Mouse (Mus musculus) kidney, adult 2 months (tissue): ENCODE data around the gene Agps.

ENCODE experiments used
- CTCF ChIP-seq: fragments of 200-500 bp; conservative IDR thresholded peaks from 2 replicates; pipeline ENCODE4 v1.5.1; 2011; ENCODE audit warnings: low read depth, mild to moderate bottlenecking, control low read depth, low read length, moderate library complexity, mixed read lengths; ENCODE audit not compliant: insufficient read depth, insufficient read length
- POLR2A ChIP-seq: fragments of 200-500 bp; IDR thresholded peaks from one replicate; pipeline ENCODE4 v1.6.1; 2011; ENCODE audit warnings: low read depth, low read length, control low read depth

DNA sequence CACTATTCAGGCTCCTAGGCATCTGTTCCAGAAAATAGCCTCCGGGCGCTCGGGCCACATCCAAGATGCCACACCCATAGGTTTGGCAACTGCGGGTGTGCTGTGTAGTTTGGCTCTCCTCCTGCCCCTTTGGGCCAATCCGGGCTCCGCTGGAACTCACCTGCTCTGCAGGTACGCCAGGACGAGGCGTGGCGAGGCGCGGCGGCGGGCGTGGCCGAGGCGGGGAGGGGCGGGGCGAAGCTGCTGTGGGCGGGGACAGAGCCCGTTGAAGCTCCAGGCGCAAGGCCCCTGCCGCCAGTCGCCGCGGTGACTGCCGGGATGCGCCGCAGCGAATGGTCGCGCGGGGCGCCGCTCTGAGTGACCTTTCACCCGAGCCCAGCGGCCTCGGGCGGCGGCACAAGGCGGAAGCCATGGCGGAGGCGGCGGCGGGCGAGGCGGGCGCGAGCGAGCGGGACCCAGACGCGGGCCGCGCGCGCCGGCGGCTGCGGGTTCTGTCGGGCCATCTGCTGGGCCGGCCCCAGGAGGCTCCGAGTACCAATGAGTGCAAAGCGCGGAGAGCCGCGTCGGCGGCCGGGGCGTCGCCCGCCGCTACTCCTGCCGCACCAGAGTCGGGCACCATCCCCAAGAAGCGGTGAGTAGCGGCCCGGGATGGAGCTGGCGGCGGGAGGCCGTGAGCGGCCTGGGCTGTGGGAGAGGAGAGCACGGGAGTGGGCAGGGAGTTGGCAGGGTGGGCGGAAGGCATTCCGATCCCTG lies at the start of gene Agps:
- TF ChIP-seq POLR2A (peak; percentile 82), CTCF (no peak)
